Mouse (Mus musculus): ENCODE results near the gene Tmem39b.

DNA sequence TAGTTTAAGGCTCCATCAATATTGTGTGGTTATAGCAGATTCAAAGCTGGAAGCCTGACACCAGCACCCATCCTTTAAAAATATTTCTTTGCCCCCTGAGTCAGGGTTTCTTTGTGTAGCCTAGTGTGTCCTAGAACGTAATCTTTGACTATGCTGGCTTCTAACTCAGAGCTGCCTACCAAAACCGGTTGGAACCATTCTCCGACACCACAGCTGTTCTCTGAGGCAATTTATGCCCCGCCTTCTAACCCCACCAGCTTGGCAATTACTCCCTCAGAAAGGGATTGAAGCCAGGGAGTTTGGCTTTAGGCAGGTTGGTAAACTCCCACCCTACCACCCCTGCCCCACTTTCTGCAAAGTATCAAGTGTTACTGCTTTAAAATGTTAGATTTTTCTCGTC lies 54.9 kb downstream of the Tmem39b start:
- no peak for TF ChIP-seq POLR2A (IDR thresholded peaks at IDR 0.05; ENCODE audit: low read depth, low read length)
- no peak for TF ChIP-seq CTCF (IDR thresholded peaks at IDR 0.05; ENCODE audit: borderline replicate concordance, insufficient read depth, low read length)

All from embryonic fibroblast, embryonic 13.5 days (primary cell).